Mouse (Mus musculus) stomach, embryonic 15.5 days (tissue): ENCODE results near the gene Rpn2. TPM values are rescaled to one million over a fixed set of nuclear protein-coding genes. Genes with fewer than 3 reads are reported as not detected.

ENCODE experiments used
- ATAC-seq: fragments of 200-750 bp; cut with Nextera tagmentation; 2 replicates; pipeline ENCODE4 v1.8.0; 2017; ENCODE audit warnings: low read depth, moderate number of reproducible peaks, moderate TSS enrichment; ENCODE audit not compliant: insufficient read depth, low FRiP score
- H3K27ac ChIP-seq: fragments of 300-500 bp; sonication (generic); 2 replicates; pipeline ENCODE4 v1.5.1; 2015; ENCODE audit warnings: mild to moderate bottlenecking, inconsistent platforms
- H3K27me3 ChIP-seq: fragments of 300-500 bp; sonication (generic); replicated peaks from 2 replicates; pipeline ENCODE4 v1.6.1; 2015; ENCODE audit warnings: inconsistent platforms
- H3K36me3 ChIP-seq: fragments of 300-500 bp; sonication (generic); 2 replicates; pipeline ENCODE4 v1.6.1; 2015; ENCODE audit warnings: inconsistent platforms
- H3K4me1 ChIP-seq: fragments of 300-500 bp; sonication (generic); 2 replicates; pipeline ENCODE4 v1.6.1; 2015; ENCODE audit warnings: inconsistent platforms
- H3K4me2 ChIP-seq: fragments of 300-500 bp; sonication (generic); 2 replicates; pipeline ENCODE4 v1.6.1; 2015; ENCODE audit warnings: mild to moderate bottlenecking, inconsistent platforms
- H3K4me3 ChIP-seq: fragments of 300-500 bp; sonication (generic); replicated peaks from 2 replicates; pipeline ENCODE4 v1.5.1; 2015; ENCODE audit warnings: inconsistent platforms
- H3K9ac ChIP-seq: fragments of 300-500 bp; sonication (generic); 2 replicates; pipeline ENCODE4 v1.6.1; 2015; ENCODE audit warnings: inconsistent platforms
- H3K9me3 ChIP-seq: fragments of 300-500 bp; sonication (generic); 2 replicates; pipeline ENCODE4 v1.6.1; 2016; ENCODE audit warnings: inconsistent platforms
- WGBS: fragments of 180-500 bp; shearing (Covaris S2); methylation state at CpG from one replicate; pipeline ENCODE4 v1.1.7; 2015; 5-methylcytosine and 5-hydroxymethylcytosine counted together
- polyA plus RNA-seq: library from polyadenylated mRNA; unstranded; fragments of >200 nt; fragmentation: Nextera tagmentation; extraction: Ambion mirVana; gene quantifications from 2 replicates; pipeline ENCODE4 v1.2.1, GENCODE M21; 2015

The Rpn2 gene
- polyA plus RNA-seq, 1 experiment from 2014 or later: 308 TPM

DNA sequence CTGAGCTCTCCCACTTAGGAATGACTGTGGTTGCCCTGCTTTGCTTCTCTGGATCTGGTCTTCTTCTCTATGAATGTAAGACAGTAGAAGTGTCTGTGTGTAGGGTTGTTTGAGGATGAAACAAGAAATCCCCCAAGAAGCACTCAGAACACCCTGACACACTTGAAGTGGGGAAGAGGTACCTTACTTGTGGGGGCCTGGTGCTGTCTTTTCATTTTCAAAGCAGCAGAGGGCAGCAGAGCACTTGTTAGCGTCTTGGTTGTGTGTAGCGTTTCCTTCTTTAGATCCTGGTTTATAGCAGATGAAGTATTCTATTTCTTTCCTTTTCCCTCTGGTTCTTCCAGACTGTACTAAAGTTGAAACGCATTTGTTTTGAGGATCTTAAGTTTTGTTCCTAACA is 8.7 kb downstream of the Rpn2 start:
- no peaks in the 10 kb centered on the region for H3K4me1 ChIP-seq
- no peak overlapping the region for H3K9ac ChIP-seq
- H3K4me2 ChIP-seq: no peak overlapping the region
- ATAC-seq: no peak
- peaks cover 36% of the 10 kb centered on the region for H3K36me3 ChIP-seq
- no peak overlapping the region for H3K4me3 ChIP-seq
- 13% methylated on average over 3 of the region's 3 CpGs for WGBS
- H3K27ac ChIP-seq: no peak overlapping the region
- H3K27me3 ChIP-seq: no peaks in the 10 kb centered on the region
- H3K9me3 ChIP-seq: no peaks in the 10 kb centered on the region

DNA sequence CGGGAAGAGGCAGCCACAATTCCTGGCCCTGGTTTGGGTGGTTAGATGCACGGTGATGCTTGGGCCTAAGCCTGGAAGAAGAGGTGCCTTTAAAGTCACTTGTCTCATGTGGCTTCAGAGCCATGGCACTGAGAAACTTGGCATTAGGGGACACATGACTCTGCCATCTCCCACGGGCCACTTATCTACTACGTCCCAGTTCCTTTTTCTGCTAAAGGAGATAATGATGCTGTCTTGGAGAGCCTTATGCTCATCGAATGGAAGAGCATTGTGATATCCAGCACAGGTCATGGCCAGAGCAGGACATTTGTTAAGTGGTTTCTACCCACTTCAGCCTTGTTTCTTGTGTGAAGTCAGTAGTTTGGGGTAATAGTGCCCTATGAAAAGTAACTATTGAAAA is 10.2 kb downstream of the Rpn2 start:
- H3K4me1 ChIP-seq: no peaks in the 10 kb centered on the region
- H3K4me3 ChIP-seq: no peak overlapping the region
- H3K9ac ChIP-seq: no peak overlapping the region
- no peak for ATAC-seq
- H3K4me2 ChIP-seq: no peak overlapping the region
- H3K27ac ChIP-seq: no peak overlapping the region
- WGBS: 87% methylated on average over 5 of the region's 5 CpGs
- no peaks in the 10 kb centered on the region for H3K9me3 ChIP-seq
- no peaks in the 10 kb centered on the region for H3K27me3 ChIP-seq
- peaks cover 43% of the 10 kb centered on the region for H3K36me3 ChIP-seq

DNA sequence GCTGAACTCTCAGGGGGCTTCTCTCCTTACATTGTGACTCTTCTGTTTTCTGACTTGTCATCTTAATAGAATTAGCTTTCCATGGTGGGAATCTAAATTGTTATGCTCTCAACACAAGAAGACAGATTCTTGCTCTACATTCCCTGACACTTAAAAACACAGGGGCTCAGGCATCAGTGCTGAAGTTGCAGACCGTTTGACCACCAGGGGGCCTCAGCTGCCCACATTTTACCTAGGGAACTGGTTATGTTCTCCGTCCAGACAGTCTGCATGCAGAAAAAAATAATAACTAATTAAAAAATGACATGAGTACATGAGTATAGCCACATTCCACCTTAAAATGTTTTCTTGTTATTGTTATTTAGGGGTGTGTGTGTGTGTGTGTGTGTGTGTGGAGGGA is 13.3 kb downstream of the Rpn2 start:
- no peak overlapping the region for H3K4me2 ChIP-seq
- H3K9ac ChIP-seq: no peak overlapping the region
- 18% methylated on average over 2 of the region's 2 CpGs for WGBS
- no peak overlapping the region for H3K4me3 ChIP-seq
- no peaks in the 10 kb centered on the region for H3K4me1 ChIP-seq
- no peaks in the 10 kb centered on the region for H3K27me3 ChIP-seq
- ATAC-seq: no peak
- no peak overlapping the region for H3K27ac ChIP-seq
- H3K36me3 ChIP-seq: peaks cover 47% of the 10 kb centered on the region
- H3K9me3 ChIP-seq: no peaks in the 10 kb centered on the region

DNA sequence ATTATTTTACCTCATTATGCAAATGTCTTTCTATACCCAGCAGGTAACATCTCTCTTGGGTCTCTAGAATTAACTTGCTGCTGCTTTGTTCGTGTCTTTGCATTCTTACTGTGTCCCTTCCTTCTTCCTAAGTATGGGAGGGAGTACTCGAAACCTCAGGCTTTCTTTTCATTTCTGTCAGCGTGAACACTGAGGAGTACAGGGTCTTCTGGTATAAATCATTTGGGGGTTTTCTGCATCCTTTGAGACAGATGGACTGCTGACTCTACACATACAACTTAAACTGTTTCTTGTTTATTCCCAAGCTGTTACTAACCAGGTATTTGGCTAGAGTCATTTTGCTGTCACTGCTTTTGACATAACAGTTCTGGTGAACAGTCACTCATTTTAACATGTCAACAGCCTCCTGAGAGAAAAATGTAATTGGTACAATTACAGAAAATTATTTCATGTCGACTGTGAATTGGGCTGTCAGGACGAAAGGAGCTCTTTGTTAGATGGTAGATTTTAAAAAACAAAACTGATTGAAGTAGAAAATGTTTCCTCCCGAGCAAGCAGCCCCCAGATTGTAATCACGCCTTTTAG is 17.4 kb downstream of the Rpn2 start:
- Histone ChIP-seq H3K27ac (no peak overlapping the region), H3K27me3 (no peaks in the 10 kb centered on the region), H3K4me3 (no peak overlapping the region), H3K4me2 (no peak overlapping the region), H3K9me3 (no peaks in the 10 kb centered on the region), H3K4me1 (no peaks in the 10 kb centered on the region), H3K9ac (no peak overlapping the region), H3K36me3 (peaks cover 62% of the 10 kb centered on the region)
- ATAC-seq: no peak
- WGBS: 80% methylated on average over 7 of the region's 7 CpGs

DNA sequence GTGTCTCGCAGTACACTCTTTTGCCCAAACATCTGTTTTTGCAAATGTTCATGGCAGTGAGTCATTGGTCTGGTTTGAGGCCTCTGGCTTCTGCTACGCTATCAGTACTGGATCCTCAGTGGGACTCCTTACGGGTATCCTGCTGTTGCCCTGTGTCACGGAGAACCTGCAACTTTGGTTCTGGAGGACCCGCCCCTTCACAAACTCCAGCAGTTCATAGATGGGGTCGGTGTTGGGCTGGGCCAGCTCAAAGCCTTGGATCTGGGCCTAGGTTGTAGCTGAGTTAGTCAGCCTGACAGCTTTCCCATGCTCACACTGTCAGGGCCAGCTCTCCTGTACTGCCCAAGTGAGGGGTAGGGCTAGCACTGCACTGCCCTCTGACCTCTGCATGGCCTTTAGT is 21.2 kb downstream of the Rpn2 start:
- H3K27me3 ChIP-seq: no peaks in the 10 kb centered on the region
- no peaks in the 10 kb centered on the region for H3K9me3 ChIP-seq
- no peaks in the 10 kb centered on the region for H3K4me1 ChIP-seq
- no peak overlapping the region for H3K9ac ChIP-seq
- no peak overlapping the region for H3K27ac ChIP-seq
- H3K4me3 ChIP-seq: no peak overlapping the region
- peaks cover 48% of the 10 kb centered on the region for H3K36me3 ChIP-seq
- ATAC-seq: no peak
- H3K4me2 ChIP-seq: no peak overlapping the region
- WGBS: 90% methylated on average over 6 of the region's 6 CpGs

DNA sequence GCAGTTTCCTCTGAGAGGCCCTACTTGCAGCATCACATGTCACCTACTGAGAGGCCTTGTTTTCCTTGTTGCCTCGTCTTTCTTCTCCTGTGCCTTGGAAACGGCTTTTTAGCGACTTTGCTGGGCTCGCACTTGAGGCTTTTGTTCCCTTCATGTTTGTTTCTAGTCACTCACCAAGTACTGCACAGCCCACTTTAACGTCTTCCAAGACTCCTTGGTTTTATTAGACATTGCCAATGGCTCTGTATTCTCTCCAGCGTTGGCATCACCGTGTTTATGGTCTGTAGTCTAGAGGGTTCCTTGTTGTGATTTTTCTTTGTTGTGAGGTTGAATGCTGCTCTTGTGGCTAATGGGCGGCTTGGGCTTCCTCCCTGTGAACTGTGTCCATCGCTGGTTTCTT is 24.3 kb downstream of the Rpn2 start:
- H3K9me3 ChIP-seq: no peaks in the 10 kb centered on the region
- no peak overlapping the region for H3K4me3 ChIP-seq
- H3K4me1 ChIP-seq: peaks cover 9% of the 10 kb centered on the region; the same call in 1 of the 2 replicates
- no peak overlapping the region for H3K4me2 ChIP-seq
- no peak for ATAC-seq
- H3K9ac ChIP-seq: no peak overlapping the region
- H3K27me3 ChIP-seq: no peaks in the 10 kb centered on the region
- WGBS: 79% methylated on average over 9 of the region's 9 CpGs
- H3K27ac ChIP-seq: no peak overlapping the region
- H3K36me3 ChIP-seq: peaks cover 34% of the 10 kb centered on the region

DNA sequence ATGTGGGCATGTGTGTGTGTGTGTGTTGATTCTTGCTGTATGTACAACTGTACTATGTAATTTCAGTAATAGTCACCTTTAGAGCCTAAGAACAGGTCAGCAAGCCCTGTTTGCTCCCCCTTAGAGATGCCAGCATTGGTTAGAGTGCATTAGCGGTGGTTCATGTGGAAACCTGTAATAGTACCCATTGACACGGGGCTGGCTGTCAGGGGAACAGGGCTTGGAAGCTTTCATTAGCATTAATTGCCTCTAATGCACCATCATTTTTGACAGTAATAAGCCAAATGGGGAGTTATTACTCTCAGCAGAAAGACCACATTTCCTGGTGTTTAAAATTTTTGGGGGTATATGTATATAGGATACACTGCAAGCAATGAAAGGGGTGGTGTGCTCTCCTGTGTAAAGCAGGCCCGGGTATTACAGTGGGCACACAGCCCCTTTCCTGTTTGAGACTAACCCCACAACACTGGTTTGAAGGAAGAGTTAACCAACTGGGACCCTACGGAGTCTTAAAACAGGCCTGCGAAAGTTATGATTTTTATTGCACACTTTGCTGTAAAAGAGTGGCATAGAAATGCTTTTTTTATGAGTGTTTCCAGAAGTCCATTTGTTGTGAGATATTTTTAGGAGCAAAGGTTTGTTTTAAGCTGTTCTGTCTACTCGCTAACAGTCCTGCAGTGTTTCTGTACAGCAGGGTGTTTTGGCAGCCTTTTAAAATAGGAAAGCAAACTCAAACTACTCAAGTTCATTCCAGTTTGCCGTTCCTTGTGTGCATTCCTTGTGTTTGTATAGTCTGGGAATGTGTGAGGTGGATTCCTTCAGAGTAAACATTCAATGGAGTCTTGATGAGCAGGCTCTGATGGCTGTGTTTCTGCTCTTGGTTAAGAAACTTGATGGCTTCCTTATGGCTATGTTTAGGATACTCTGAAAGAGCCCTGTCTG is 27.5 kb downstream of the Rpn2 start:
- WGBS: 47% methylated on average over 7 of the region's 7 CpGs
- H3K9me3 ChIP-seq: no peaks in the 10 kb centered on the region
- peaks cover 30% of the 10 kb centered on the region for H3K36me3 ChIP-seq
- no peaks in the 10 kb centered on the region for H3K27me3 ChIP-seq
- H3K27ac ChIP-seq: peak overlapping the region; percentile 68
- peaks cover 11% of the 10 kb centered on the region; the same call in 1 of the 2 replicates for H3K4me1 ChIP-seq
- peak; percentile 60; the same call in 1 of the 2 replicates for ATAC-seq
- H3K9ac ChIP-seq: no peak overlapping the region
- H3K4me2 ChIP-seq: no peak overlapping the region
- H3K4me3 ChIP-seq: no peak overlapping the region

DNA sequence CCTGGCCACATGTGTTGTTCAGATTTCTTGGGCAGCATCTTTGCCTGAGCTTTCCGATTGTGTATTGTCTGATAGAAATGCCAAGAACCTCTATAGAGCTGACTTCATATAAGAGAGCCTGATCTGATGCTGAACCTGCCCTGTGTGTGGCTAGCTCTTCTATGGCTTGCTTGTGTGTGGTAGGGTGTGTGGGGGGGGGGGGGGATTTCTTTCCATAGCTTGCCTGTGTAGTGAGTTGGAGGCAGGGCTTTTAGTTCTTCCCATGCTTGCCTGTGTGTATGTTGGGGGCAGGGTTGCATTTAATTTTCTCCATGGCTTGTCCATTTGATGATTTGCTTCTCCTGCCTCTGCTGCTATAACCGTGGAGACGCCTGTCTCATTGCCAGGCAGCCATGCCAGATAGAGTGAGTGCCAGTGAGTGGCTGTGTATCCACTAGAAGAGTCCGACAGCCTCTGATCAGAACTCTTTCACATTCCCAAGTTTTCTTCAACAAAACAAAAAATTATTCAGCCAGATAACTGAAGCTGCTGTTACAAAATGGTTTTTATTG is 29.0 kb downstream of the Rpn2 start:
- 74% methylated on average over 4 of the region's 4 CpGs for WGBS
- H3K36me3 ChIP-seq: peaks cover 40% of the 10 kb centered on the region

DNA sequence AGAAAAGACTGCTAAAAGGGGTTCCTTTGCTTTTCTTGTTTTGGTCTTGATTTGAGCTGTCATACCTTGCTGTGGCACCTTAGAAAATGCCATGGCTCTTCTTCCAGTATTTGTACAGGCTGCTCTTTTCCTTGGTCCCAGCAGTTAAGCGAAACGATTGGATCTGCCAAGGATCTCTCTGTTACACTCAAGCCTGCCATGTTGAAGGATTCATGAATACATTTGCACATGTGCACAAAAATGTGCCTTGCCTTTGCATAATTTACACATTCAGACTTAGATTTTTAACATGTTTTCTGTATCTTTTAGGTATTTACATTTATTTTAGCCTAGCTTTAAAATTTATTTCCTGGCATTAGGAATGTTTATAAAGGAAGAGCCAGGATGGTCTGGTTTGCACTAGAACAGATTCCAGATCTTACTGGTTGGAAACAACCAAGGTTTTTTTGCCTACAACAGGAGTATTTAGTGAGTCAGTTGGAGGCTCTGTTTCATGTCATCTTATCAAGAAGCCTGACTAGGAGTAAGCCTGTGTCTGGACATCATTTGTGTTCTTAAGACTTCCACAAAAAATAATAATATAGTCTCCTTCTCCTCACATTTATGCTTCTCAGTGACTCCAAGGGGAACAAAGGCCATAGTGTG is 29.6 kb downstream of the Rpn2 start:
- WGBS: 71% methylated on average over 2 of the region's 2 CpGs
- ATAC-seq: peak; percentile 47; the same call in 1 of the 2 replicates
- Histone ChIP-seq H3K36me3 (peaks cover 46% of the 10 kb centered on the region), H3K4me3 (no peak overlapping the region), H3K4me2 (no peak overlapping the region), H3K9me3 (no peaks in the 10 kb centered on the region), H3K4me1 (peaks cover 11% of the 10 kb centered on the region; the same call in 1 of the 2 replicates), H3K9ac (no peak overlapping the region), H3K27ac (peak overlapping the region; percentile 68), H3K27me3 (no peaks in the 10 kb centered on the region)

More for the DNA sequence above, 29.0 kb downstream of the Rpn2 start:
- H3K4me2 ChIP-seq: no peak overlapping the region
- no peak for ATAC-seq
- H3K27ac ChIP-seq: peak overlapping the region; percentile 64
- no peaks in the 10 kb centered on the region for H3K9me3 ChIP-seq
- H3K27me3 ChIP-seq: no peaks in the 10 kb centered on the region
- no peak overlapping the region for H3K9ac ChIP-seq
- H3K4me3 ChIP-seq: no peak overlapping the region
- peaks cover 11% of the 10 kb centered on the region; the same call in 1 of the 2 replicates for H3K4me1 ChIP-seq

DNA sequence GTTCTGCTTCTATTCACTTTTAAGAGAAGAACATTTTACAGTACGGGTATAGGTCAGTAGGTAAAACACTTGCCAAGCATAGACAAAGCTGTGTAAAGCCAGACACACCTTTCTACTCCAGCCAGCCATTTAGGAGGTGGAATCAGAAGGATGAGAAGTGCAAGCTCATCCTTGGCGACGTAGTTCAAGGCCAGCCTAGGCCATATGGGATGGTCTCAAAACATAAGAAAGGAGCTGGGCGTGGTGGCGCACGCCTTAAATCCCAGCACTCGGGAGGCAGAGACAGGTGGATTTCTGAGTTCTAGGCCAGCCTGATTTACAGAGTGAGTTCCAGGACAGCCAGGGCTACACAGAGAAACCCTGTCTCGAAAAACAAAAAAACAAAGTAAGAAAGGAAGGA is 30.8 kb downstream of the Rpn2 start:
- Histone ChIP-seq H3K4me3 (no peak overlapping the region), H3K9ac (no peak overlapping the region), H3K27me3 (no peaks in the 10 kb centered on the region), H3K4me1 (peaks cover 11% of the 10 kb centered on the region; the same call in 1 of the 2 replicates), H3K36me3 (peaks cover 48% of the 10 kb centered on the region), H3K9me3 (no peaks in the 10 kb centered on the region), H3K4me2 (no peak overlapping the region), H3K27ac (no peak overlapping the region)
- no peak for ATAC-seq
- WGBS: 95% methylated on average over 8 of the region's 8 CpGs

DNA sequence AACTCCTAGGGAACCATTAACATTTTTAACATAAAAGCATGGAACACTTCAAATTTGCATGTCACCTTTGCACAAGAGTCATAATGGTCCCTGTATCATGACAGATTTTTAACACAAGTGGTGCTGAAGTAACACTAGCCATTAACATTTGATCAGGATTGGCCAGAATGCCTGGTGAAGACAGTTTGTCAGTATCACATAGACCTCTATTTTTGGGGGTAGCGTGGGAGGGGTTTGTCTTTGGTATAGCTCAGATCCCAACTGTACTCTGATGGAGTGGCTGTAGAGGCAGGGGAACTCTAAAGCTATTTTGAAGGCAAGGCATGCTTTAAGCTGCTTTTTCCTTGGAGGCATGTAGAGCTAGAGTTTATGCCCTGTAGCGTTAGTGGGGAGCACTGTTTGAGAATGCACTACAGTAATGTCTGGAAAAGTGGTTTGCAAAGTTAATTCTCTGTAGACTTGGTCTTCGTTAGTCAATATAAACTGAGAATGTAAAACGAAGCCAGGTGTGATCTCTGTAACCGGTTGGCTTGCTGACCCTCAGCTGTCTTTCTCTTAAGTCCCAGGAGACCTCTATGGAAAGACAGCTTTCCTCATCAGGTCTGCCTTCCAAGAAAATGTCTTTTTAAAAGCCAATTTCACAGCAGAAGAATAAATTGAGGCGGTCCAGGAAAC is 32.3 kb downstream of the Rpn2 start:
- H3K9ac ChIP-seq: no peak overlapping the region
- 90% methylated on average over 6 of the region's 6 CpGs for WGBS

More for the DNA sequence above, 32.3 kb downstream of the Rpn2 start:
- Histone ChIP-seq H3K4me1 (peaks cover 6% of the 10 kb centered on the region; the same call in 1 of the 2 replicates), H3K9me3 (no peaks in the 10 kb centered on the region), H3K27me3 (no peaks in the 10 kb centered on the region), H3K27ac (no peak overlapping the region), H3K4me3 (no peak overlapping the region), H3K4me2 (no peak overlapping the region), H3K36me3 (peaks cover 55% of the 10 kb centered on the region)
- ATAC-seq: no peak
